Mouse (Mus musculus) embryonic fibroblast, embryonic 13.5 days (primary cell): ENCODE data around the gene Hebp2.

Experiments used
- CTCF ChIP-seq: IDR thresholded peaks from 2 replicates; pipeline ENCODE4 v1.5.1; 2011; ENCODE audit warnings: mild to moderate bottlenecking, control low read depth, low read length, moderate library complexity, borderline replicate concordance; ENCODE audit not compliant: insufficient read depth
- POLR2A ChIP-seq: IDR thresholded peaks from 2 replicates; pipeline ENCODE4 v1.6.1; 2011; ENCODE audit warnings: low read depth, mild to moderate bottlenecking, control low read depth, low read length, moderate library complexity

- TF ChIP-seq CTCF = no peak
- no peak for TF ChIP-seq POLR2A
Measured at GRCm38 (mm10) chr10:18562940-18563339, 17.1 kb upstream of the Hebp2 start.
